Mouse (Mus musculus) liver, postnatal 0 days (tissue): ENCODE results near the gene Acad10. TPM values are rescaled to one million over a fixed set of nuclear protein-coding genes. Genes with fewer than 3 reads are reported as not detected.
"Not testable (repeated sequence)": the region's sequence is repeated elsewhere in the genome, so short reads cannot be mapped to it uniquely, and the experiment has no call there.

Source experiments
- ATAC-seq: fragments of 200-750 bp; cut with Nextera tagmentation; 2 replicates; pipeline ENCODE4 v1.8.0; 2017; ENCODE audit warnings: mild to moderate bottlenecking, moderate library complexity
- DNase-seq: peaks from one replicate; pipeline ENCODE4 v3.0.0-alpha.2; 2016
- H3K27ac ChIP-seq: fragments of 300-500 bp; sonication (generic); 2 replicates; pipeline ENCODE4 v1.5.1; 2014; ENCODE audit warnings: antibody characterized with exemption, moderate library complexity, mild to moderate bottlenecking, low read depth
- H3K27me3 ChIP-seq: fragments of 300-500 bp; sonication (generic); 2 replicates; pipeline ENCODE4 v1.6.1; 2014; ENCODE audit warnings: low read length, control low read depth, mixed read lengths; ENCODE audit not compliant: insufficient read depth
- H3K36me3 ChIP-seq: fragments of 300-500 bp; sonication (generic); replicated peaks from 2 replicates; pipeline ENCODE4 v1.6.1; 2014; ENCODE audit warnings: mild to moderate bottlenecking, control low read depth, low read length, moderate library complexity, mixed read lengths; ENCODE audit not compliant: insufficient read depth
- H3K4me1 ChIP-seq: fragments of 300-500 bp; sonication (generic); 2 replicates; pipeline ENCODE4 v1.6.1; 2014; ENCODE audit warnings: antibody characterized with exemption, mild to moderate bottlenecking, control low read depth; ENCODE audit not compliant: insufficient read depth
- H3K4me2 ChIP-seq: fragments of 300-500 bp; sonication (generic); 2 replicates; pipeline ENCODE4 v1.6.1; 2014; ENCODE audit warnings: low read depth, mild to moderate bottlenecking, low read length, moderate library complexity, mixed read lengths
- H3K4me3 ChIP-seq: fragments of 300-500 bp; sonication (generic); 2 replicates; pipeline ENCODE4 v1.5.1; 2014; ENCODE audit warnings: low read depth, low read length
- H3K9ac ChIP-seq: fragments of 300-500 bp; sonication (generic); replicated peaks from 2 replicates; pipeline ENCODE4 v1.6.1; 2014; ENCODE audit warnings: mild to moderate bottlenecking, moderate library complexity
- H3K9me3 ChIP-seq: fragments of 300-500 bp; sonication (generic); 2 replicates; pipeline ENCODE4 v1.6.1; 2016; ENCODE audit warnings: mild to moderate bottlenecking, control low read depth, low read length, mixed read lengths
- CTCF ChIP-seq: sonication (generic); IDR thresholded peaks from 2 replicates; pipeline ENCODE4 v1.5.1; 2016; ENCODE audit warnings: antibody characterized with exemption, low read depth
- EP300 ChIP-seq: IDR thresholded peaks from 2 replicates; pipeline ENCODE4 v1.6.1; 2016; ENCODE audit warnings: antibody characterized with exemption, low read depth, mild to moderate bottlenecking
- WGBS: fragments of 180-500 bp; shearing (Covaris S2); extraction: QIAGEN DNeasy Blood & Tissue Kit; methylation state at CpG from one replicate; pipeline ENCODE4 v1.1.7; 2014; ENCODE audit not compliant: insufficient replicate concordance; 5-methylcytosine and 5-hydroxymethylcytosine counted together
- polyA plus RNA-seq: library from polyadenylated mRNA; unstranded; fragments of >200 nt; fragmentation: Nextera tagmentation; extraction: Ambion mirVana; gene quantifications from 2 replicates; pipeline ENCODE4 v1.2.1, GENCODE M21; 2015

Gene Acad10
- polyA plus RNA-seq, 1 experiment from 2014 or later = 6.5 TPM

DNA sequence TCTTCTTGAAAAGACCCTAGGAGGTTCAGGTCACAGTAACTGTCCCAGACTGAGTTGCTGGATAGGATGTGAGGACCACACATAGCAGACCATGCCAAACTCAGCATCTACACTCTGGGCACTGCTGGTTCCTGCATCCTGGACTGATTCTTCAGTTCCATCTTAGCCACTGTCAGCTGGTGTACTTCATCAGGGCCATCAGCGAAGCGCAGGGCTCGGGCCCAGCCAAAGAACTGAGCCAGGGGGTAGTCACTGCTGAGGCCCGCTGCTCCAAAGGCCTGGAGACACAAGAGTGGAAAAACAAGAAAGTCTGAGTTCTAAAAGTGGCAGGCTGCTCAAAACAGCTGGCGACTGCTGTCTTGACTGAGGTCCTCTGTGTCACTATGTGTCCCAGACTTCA, 39.2 kb downstream of the Acad10 start:
- Histone ChIP-seq H3K36me3 (no peaks in the 10 kb centered on the region; the same call in 1 of the 2 replicates), H3K4me1 (peaks cover 11% of the 10 kb centered on the region; the same call in 1 of the 2 replicates), H3K9me3 (no peaks in the 10 kb centered on the region), H3K4me3 (no peak overlapping the region), H3K27me3 (no peaks in the 10 kb centered on the region), H3K4me2 (no peak overlapping the region), H3K9ac (no peak overlapping the region), H3K27ac (no peak overlapping the region)
- ATAC-seq = no peak
- 93% methylated on average over 5 of the region's 5 CpGs for WGBS
- DNase-seq = no peak
- no peak for TF ChIP-seq CTCF
- no peak for TF ChIP-seq EP300

- DNase-seq (peak; percentile 95), ATAC-seq (peak; percentile 90)
- H3K27ac ChIP-seq = peak within 1 kb of the TSS; percentile 90
- H3K4me1 ChIP-seq = peaks cover 11% of the 10 kb centered on the region; the same call in 1 of the 2 replicates
- TF ChIP-seq EP300 = no peak
- peak; percentile 17; the same call in 1 of the 2 replicates for TF ChIP-seq CTCF
- peak within 1 kb of the TSS; percentile 87 for H3K9ac ChIP-seq
- H3K9me3 ChIP-seq = no peaks in the 10 kb centered on the region
- 1% methylated on average over 57 of the region's 58 CpGs for WGBS
- peak within 1 kb of the TSS; percentile 92 for H3K4me3 ChIP-seq
- peak within 1 kb of the TSS; percentile 86 for H3K4me2 ChIP-seq
- no peaks in the 10 kb centered on the region for H3K27me3 ChIP-seq
- no peaks in the 10 kb centered on the region; the same call in 1 of the 2 replicates for H3K36me3 ChIP-seq
Measured at GRCm38 (mm10) chr5:121618592-121619513, 41.5 kb downstream of the Acad10 start, which contains the start of gene Acad12. TSS of gene Acad12 (minus strand) at chr5:121618938.

DNA sequence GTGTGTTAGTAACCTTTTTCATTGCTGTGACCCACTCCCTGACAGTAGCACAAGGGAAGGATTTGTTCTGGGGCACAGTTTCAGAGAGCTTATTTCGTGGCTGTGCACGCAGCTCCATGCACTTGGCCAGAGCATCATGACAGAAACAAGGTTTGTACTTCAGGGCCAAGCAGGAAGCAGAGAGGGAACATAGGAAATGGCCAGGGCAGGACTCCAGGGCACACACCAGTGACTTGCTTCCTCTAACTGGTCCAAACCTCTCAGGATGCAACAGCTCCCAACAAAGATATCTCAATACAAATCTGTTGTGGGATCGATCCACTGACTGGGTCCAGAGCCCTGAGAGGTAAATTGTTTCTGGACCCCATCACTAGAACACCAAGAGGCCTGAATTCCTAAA, 45.4 kb downstream of the Acad10 start:
- not testable (repeated sequence) for H3K4me1 ChIP-seq, H3K36me3 ChIP-seq, H3K9ac ChIP-seq, H3K27ac ChIP-seq, DNase-seq, H3K9me3 ChIP-seq, H3K27me3 ChIP-seq, H3K4me2 ChIP-seq, H3K4me3 ChIP-seq, ATAC-seq
- WGBS = 68% methylated on average over 3 of the region's 3 CpGs

DNA sequence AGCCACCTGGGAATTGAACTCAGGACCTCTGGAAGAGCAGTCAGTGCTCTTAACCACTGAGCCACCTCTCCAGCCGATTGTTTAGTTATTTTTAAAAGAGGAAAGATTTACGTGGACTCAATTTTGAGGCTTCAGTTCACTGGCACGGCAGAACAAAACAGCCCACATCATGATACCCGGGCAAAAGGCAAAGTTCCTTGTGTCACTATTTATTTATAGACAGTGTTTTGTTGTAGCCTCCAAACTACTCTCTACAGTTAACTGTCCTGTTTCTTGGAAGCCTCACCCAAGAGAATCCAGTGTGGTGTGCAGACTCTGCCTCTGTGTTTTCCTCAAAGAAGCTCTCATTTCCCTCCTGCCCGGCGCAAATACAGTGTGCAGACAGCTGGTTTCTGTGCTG, 48.3 kb downstream of the Acad10 start:
- no peak for TF ChIP-seq EP300
- TF ChIP-seq CTCF = no peak
- no peak for ATAC-seq
- no peak for DNase-seq
- H3K9me3 ChIP-seq = no peaks in the 10 kb centered on the region
- no peaks in the 10 kb centered on the region for H3K4me1 ChIP-seq
- no peak overlapping the region for H3K4me2 ChIP-seq
- 72% methylated on average over 6 of the region's 6 CpGs for WGBS
- no peak overlapping the region for H3K27ac ChIP-seq
- no peak overlapping the region for H3K4me3 ChIP-seq
- H3K27me3 ChIP-seq = no peaks in the 10 kb centered on the region
- H3K36me3 ChIP-seq = no peaks in the 10 kb centered on the region
- H3K9ac ChIP-seq = no peak overlapping the region

GRCm38 (mm10) chr5:121609556-121610135, 50.7 kb downstream of the Acad10 start:
- H3K36me3 ChIP-seq, H3K4me2 ChIP-seq, H3K9ac ChIP-seq, H3K9me3 ChIP-seq, H3K4me1 ChIP-seq, H3K4me3 ChIP-seq, H3K27me3 ChIP-seq, H3K27ac ChIP-seq, DNase-seq: not testable (repeated sequence)
- peak; percentile 39; the same call in 1 of the 2 replicates for ATAC-seq
- peak; percentile 51 for TF ChIP-seq CTCF
- 54% methylated on average over 8 of the region's 8 CpGs for WGBS

DNA sequence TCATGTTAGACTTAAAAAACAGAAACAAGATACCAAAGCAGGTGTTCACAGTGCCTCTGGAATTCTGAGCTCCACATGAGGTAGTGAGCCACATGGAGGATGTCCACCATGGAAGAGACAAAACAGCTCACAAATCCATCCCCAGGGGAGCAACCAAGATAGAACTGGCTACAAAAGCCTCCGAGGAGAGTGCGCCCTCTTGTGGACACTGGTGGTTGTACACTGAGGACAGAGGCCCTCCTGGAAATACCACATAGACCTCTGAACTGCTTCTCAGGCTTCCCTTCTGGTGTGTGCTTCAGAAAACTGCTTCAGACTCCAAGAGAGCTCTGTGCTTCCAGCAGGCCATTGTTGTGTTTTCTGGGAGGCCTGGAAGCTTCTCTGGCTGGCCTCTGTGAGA, 54.2 kb downstream of the Acad10 start:
- peak; percentile 88 for DNase-seq
- WGBS = 0% methylated on average over 2 of the region's 2 CpGs
- Histone ChIP-seq H3K36me3 (no peaks in the 10 kb centered on the region), H3K9ac (no peak overlapping the region), H3K27ac (no peak overlapping the region), H3K4me1 (no peaks in the 10 kb centered on the region), H3K27me3 (no peaks in the 10 kb centered on the region), H3K4me3 (no peak overlapping the region), H3K4me2 (no peak overlapping the region), H3K9me3 (no peaks in the 10 kb centered on the region)
- peak; percentile 47; the same call in 1 of the 2 replicates for ATAC-seq
- TF ChIP-seq CTCF = peak; percentile 97
- TF ChIP-seq EP300 = no peak

DNA sequence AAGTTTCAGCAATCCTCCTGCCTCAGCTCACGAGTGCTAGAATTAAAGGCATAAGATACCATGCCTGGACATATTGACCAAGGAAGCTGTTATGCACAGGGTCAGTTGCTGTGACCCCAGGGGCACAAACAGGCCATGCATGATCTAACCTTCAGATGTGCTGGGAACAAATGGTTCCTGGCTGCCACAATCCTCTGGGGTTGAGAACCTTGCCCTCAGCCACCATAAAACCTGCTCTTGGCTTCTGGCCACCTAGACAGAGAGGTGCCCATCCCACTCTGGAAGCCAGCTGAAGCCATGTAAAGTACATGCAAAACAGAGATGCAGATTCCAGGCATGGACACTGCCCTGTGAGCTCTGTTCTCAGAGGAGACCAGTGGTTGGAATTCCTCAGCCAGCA, 56.5 kb downstream of the Acad10 start:
- not testable (repeated sequence) for H3K4me3 ChIP-seq, H3K9me3 ChIP-seq, H3K27me3 ChIP-seq, H3K4me2 ChIP-seq, DNase-seq, H3K4me1 ChIP-seq, H3K36me3 ChIP-seq, H3K9ac ChIP-seq, H3K27ac ChIP-seq
- WGBS = 60% methylated on average over 1 of the region's 1 CpGs
- peak; percentile 69 for ATAC-seq
